Mouse (Mus musculus) left cerebral cortex, adult 6 months (tissue): ENCODE measurements around the gene Defa25. TPM values are rescaled to one million over a fixed set of nuclear protein-coding genes. Genes with fewer than 3 reads are reported as not detected.

Source experiments
- long read RNA-seq, 2 experiments: library from polyadenylated mRNA; unstranded; transcript quantifications; one replicate each; pipeline ENCODE4 v2.0.0; 2019 to 2020
- polyA plus RNA-seq: library from polyadenylated mRNA; unstranded; fragments of <200 nt; fragmentation: Nextera tagmentation; gene quantifications from 2 replicates; pipeline ENCODE4 v1.2.3, GENCODE M21; 2021

Defa25 gene
- not detected in 2 replicates for polyA plus RNA-seq
- long read RNA-seq, experiment 1 = 0 reads
- long read RNA-seq, experiment 2 = 0 reads

DNA sequence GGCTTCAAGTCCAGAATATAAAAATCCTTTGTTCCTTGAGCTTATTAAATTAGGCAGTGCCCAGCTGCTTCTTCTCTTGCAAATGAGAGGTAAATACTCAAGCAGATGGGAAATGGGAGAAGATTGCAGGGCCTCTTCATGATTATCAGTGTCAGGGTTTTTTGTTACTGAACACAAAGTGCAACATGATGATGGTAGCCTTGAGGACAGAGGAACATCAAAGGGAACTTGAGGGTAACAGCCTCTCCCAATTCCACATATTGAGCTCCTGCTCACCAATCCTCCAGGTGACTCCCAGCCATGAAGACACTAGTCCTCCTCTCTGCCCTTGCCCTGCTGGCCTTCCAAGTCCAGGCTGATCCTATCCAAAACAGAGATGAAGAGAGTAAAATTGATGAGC, at the start of gene Defa25:
TSS of gene Defa25 (plus strand) at position 301 of the 400 bp plus-strand sequence.

GRCm38 (mm10) chr8:21054747-21055146, 29.5 kb upstream of the Defa25 start, which contains the start of gene Defa23:
Defa23 (plus strand) TSS chr8:21055047.

DNA sequence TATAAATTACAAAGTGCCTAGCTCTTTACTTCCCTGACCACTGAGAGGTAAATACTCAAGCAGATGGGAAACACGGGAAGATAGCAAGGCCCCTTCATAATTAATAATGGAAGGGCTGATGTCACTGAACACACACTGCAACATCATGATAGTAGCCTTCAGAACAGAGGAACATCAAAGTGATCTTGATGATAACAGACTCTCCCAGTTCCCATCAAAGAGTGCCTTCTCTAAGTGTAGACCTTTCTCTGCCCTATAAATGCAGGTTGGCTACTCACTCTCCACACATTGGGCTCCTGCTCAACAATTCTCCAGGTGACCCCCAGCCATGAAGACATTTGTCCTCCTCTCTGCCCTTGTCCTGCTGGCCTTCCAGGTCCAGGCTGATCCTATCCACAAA, 19.5 kb upstream of the Defa25 start, which contains the start of gene Defa35:
TSS of gene Defa35 (plus strand) at position 301 of the 400 bp plus-strand sequence.

GRCm38 (mm10) chr8:21095950-21096349, 11.7 kb downstream of the Defa25 start, which contains the start of gene Gm14851:
Gm14851 (minus strand) TSS chr8:21096050.

DNA sequence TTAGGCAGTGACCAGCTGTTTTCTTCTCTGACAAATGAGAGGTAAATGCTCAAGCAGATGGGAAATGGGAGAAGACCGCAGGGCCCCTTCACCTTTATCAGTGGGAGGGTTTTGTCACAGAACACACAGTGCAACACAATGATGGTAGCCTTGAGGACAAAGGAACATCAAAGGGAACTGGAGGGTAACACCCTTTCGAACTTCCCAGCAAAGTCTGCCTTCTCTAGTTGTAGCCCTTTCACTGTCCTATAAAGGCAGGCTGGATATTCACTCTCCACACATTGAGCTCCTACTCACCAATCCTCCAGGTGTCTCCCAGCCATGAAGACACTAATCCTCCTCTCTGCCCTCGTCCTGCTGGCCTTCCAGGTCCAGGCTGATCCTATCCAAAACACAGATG, 50.1 kb downstream of the Defa25 start, which contains the start of gene Defa30:
TSS of gene Defa30 (plus strand) at position 301 of the 400 bp plus-strand sequence.

Other genes starting within 250 kb of the Defa25 start
- not detected in 2 replicates for gene Defb33, start 191.8 kb upstream of the Defa25 start, polyA plus RNA-seq
- not detected in 2 replicates for gene Gm15056, start 181.8 kb upstream of the Defa25 start, polyA plus RNA-seq
- gene Gm6040, start 162.4 kb upstream of the Defa25 start, polyA plus RNA-seq = not detected in 2 replicates
- gene AY761185, start 139.7 kb upstream of the Defa25 start, polyA plus RNA-seq = not detected in 2 replicates
- gene Defa21, start 58.9 kb upstream of the Defa25 start, polyA plus RNA-seq = not detected in 2 replicates
- not detected in 2 replicates for gene Defa23, start 29.4 kb upstream of the Defa25 start, polyA plus RNA-seq
- gene Defa35, start 19.4 kb upstream of the Defa25 start, polyA plus RNA-seq = not detected in 2 replicates
- gene Gm14851, start 11.6 kb downstream of the Defa25 start, polyA plus RNA-seq = not detected in 2 replicates
- gene Defa30, start 50.2 kb downstream of the Defa25 start, polyA plus RNA-seq = not detected in 2 replicates
- not detected in 2 replicates for gene Defa22, start 77.8 kb downstream of the Defa25 start, polyA plus RNA-seq
- not detected in 2 replicates for gene Defa31, start 107.2 kb downstream of the Defa25 start, polyA plus RNA-seq
- not detected in 2 replicates for gene Gm15293, start 117.1 kb downstream of the Defa25 start, polyA plus RNA-seq
- not detected in 2 replicates for gene Gm15292, start 165.3 kb downstream of the Defa25 start, polyA plus RNA-seq
- gene Defa27, start 231.1 kb downstream of the Defa25 start, polyA plus RNA-seq = not detected in 2 replicates
- not detected in 2 replicates for gene Defa29, start 242.6 kb downstream of the Defa25 start, polyA plus RNA-seq